ENCODE assay signal across 9 mouse cellular contexts in genomic region chr1:182959251-182959691, GRCm38 (mm10). TPM values are rescaled to one million over a fixed set of nuclear protein-coding genes. Genes with fewer than 3 reads are reported as not detected.
A peak's percentile ranks its signal among the peaks of the same experiment; 100 is the strongest.
DNase-seq lines count a peak whose midpoint lies in the region; ATAC-seq and TF ChIP-seq lines count a peak whose summit lies in the region.
"Had no signal": no experiment of that assay in that cellular context is flagged by ENCODE, and none has a peak within 500 bp of the region (broad histone marks: within the 10 kb centered on the region; RNA-seq: fewer than 3 reads in every experiment).

No protein-coding gene starts in this region.

- H3K27me3 ChIP-seq in forebrain, embryonic 12.5 days = peaks cover 77% of the 10 kb centered on the region
- H3K27me3 ChIP-seq in hindbrain, embryonic 13.5 days = peaks cover 18% of the 10 kb centered on the region; the same call in 1 of the 2 replicates
- no peaks in the 10 kb centered on the region for H3K27me3 ChIP-seq in limb, embryonic 15.5 days
- H3K27me3 ChIP-seq in midbrain, embryonic 14.5 days (ENCODE audit: control insufficient read depth, insufficient read depth, low read length) = no peaks in the 10 kb centered on the region

- H3K9me3 ChIP-seq in forebrain, embryonic 12.5 days = no peaks in the 10 kb centered on the region
- H3K9me3 ChIP-seq in hindbrain, embryonic 13.5 days = no peaks in the 10 kb centered on the region
- H3K9me3 ChIP-seq in limb, embryonic 15.5 days = no peaks in the 10 kb centered on the region
- H3K9me3 ChIP-seq in midbrain, embryonic 14.5 days (ENCODE audit: control insufficient read depth, low read length) = no peaks in the 10 kb centered on the region

- H3K4me1 ChIP-seq in forebrain, embryonic 12.5 days = peaks cover 39% of the 10 kb centered on the region
- H3K4me1 ChIP-seq in hindbrain, embryonic 13.5 days (replicated peaks) = peaks cover 43% of the 10 kb centered on the region
- H3K4me1 ChIP-seq in limb, embryonic 15.5 days = peaks cover 40% of the 10 kb centered on the region
- peaks cover 33% of the 10 kb centered on the region for H3K4me1 ChIP-seq in midbrain, embryonic 14.5 days (ENCODE audit: control insufficient read depth, insufficient read depth, low read length)

- TF ChIP-seq CTCF in left cerebral cortex, adult 2 months (IDR thresholded peaks at IDR 0.05) = no peak

- peak; percentile 66 for ATAC-seq in forebrain, embryonic 12.5 days (ENCODE audit: low FRiP score)
- ATAC-seq in hindbrain, embryonic 13.5 days (ENCODE audit: low FRiP score) = peak; percentile 43; the same call in 1 of the 2 replicates
- no peak for ATAC-seq in limb, embryonic 15.5 days (ENCODE audit: insufficient number of reproducible peaks, low FRiP score, low TSS enrichment, low read depth)
- ATAC-seq in midbrain, embryonic 14.5 days (ENCODE audit: low FRiP score, low TSS enrichment) = peak; percentile 35; the same call in 1 of the 2 replicates

- intact Hi-C loops in left cerebral cortex, adult 2 months (cut with DNase I) = no loop called here
- intact Hi-C loops in left cerebral cortex, postnatal 14 days (cut with DNase I) = no loop called here

- peak overlapping the region; percentile 44; the same call in 1 of the 2 replicates for H3K9ac ChIP-seq in forebrain, embryonic 12.5 days
- H3K9ac ChIP-seq in hindbrain, embryonic 13.5 days = peak overlapping the region; percentile 60
- 0 out of 2 replicates have a peak overlapping the region, but pooled peaks have one; percentile 10 for H3K9ac ChIP-seq in limb, embryonic 15.5 days
- peak overlapping the region; percentile 38 for H3K9ac ChIP-seq in midbrain, embryonic 14.5 days (replicated peaks; ENCODE audit: low read length)

- no peak overlapping the region for H3K27ac ChIP-seq in left cerebral cortex, adult 2 months
- H3K27ac ChIP-seq in forebrain, embryonic 12.5 days = peak overlapping the region; percentile 56; the same call in 1 of the 2 replicates
- H3K27ac ChIP-seq in hindbrain, embryonic 13.5 days = peak overlapping the region; percentile 81
- peak overlapping the region; percentile 60 for H3K27ac ChIP-seq in limb, embryonic 15.5 days
- peak overlapping the region; percentile 58 for H3K27ac ChIP-seq in midbrain, embryonic 14.5 days (replicated peaks; ENCODE audit: low read depth, low read length)

- under 1% methylated on average over 17 of the region's 17 CpGs for WGBS in forebrain, embryonic 12.5 days
- under 1% methylated on average over 17 of the region's 17 CpGs for WGBS in hindbrain, embryonic 13.5 days
- under 1% methylated on average over 17 of the region's 17 CpGs for WGBS in limb, embryonic 15.5 days
- under 1% methylated on average over 17 of the region's 17 CpGs for WGBS in midbrain, embryonic 14.5 days

- no peaks in the 10 kb centered on the region for H3K36me3 ChIP-seq in forebrain, embryonic 12.5 days (replicated peaks)
- H3K36me3 ChIP-seq in hindbrain, embryonic 13.5 days = no peaks in the 10 kb centered on the region
- no peaks in the 10 kb centered on the region for H3K36me3 ChIP-seq in limb, embryonic 15.5 days
- H3K36me3 ChIP-seq in midbrain, embryonic 14.5 days (ENCODE audit: control insufficient read depth, insufficient read depth, low read length) = no peaks in the 10 kb centered on the region
- H3K36me3 ChIP-seq: G1E had no signal

- peak overlapping the region; percentile 53 for H3K4me3 ChIP-seq in left cerebral cortex, adult 2 months
- H3K4me3 ChIP-seq in forebrain, embryonic 12.5 days (replicated peaks) = peak overlapping the region; percentile 41
- peak overlapping the region; percentile 38 for H3K4me3 ChIP-seq in hindbrain, embryonic 13.5 days
- H3K4me3 ChIP-seq in limb, embryonic 15.5 days = peak overlapping the region; percentile 42
- peak overlapping the region; percentile 37 for H3K4me3 ChIP-seq in midbrain, embryonic 14.5 days (replicated peaks; ENCODE audit: low read depth, low read length)

- DNase-seq in left cerebral cortex, adult 2 months (ENCODE audit: extremely low spot score in 1 of 2, low spot score in 2 of 2) = no peak
- no peak for DNase-seq in left cerebral cortex, postnatal 14 days (ENCODE audit: low spot score in 2 of 2)
- peak; percentile 82 for DNase-seq in midbrain, embryonic 14.5 days
- DNase-seq in c-Kit-positive CD71-positive TER-119-positive erythroid progenitor cells, embryonic 14.5 days (ENCODE audit: low spot score) = no peak
- DNase-seq in adipocyte (ENCODE audit: low spot score) = no peak

- peak overlapping the region; percentile 70 for H3K4me2 ChIP-seq in forebrain, embryonic 12.5 days
- H3K4me2 ChIP-seq in hindbrain, embryonic 13.5 days = peak overlapping the region; percentile 63
- H3K4me2 ChIP-seq in limb, embryonic 15.5 days = peak overlapping the region; percentile 69
- peak overlapping the region; percentile 58 for H3K4me2 ChIP-seq in midbrain, embryonic 14.5 days (ENCODE audit: low read length)

RNA-seq across cellular contexts. Expression of gene Tlr5, which starts 4.7 kb away (rescaled TPM):
- total RNA-seq in left cerebral cortex, adult 2 months (2021) = under 1 TPM; 0.42 to 0.52 TPM
- under 1 TPM; 0.44 to 0.70 TPM for total RNA-seq in left cerebral cortex, postnatal 14 days (2021)
- polyA plus RNA-seq in forebrain, embryonic 12.5 days (2016; fragmentation: Nextera tagmentation; extraction: Ambion mirVana) = 0.17 and 0.31 TPM in 2 replicates
- polyA plus RNA-seq in hindbrain, embryonic 13.5 days (2015; fragmentation: Nextera tagmentation; extraction: Ambion mirVana) = 0.06 and 0.23 TPM in 2 replicates
- polyA plus RNA-seq in limb, embryonic 15.5 days (2015; fragmentation: Nextera tagmentation; extraction: Ambion mirVana) = 2.1 and 2.3 TPM in 2 replicates
- polyA plus RNA-seq in midbrain, embryonic 14.5 days (2014; fragmentation: Nextera tagmentation; extraction: Ambion mirVana) = 0.09 and 0.25 TPM in 2 replicates
- polyA plus RNA-seq: G1E had no signal

Comparison
In these comparisons a context has a peak if more than half of its experiments do, and no peak if none do; other contexts are left out.
1. H3K9ac ChIP-seq: peak in every context shown above with its lines; median percentile 60 in hindbrain, embryonic 13.5 days; 44 in forebrain, embryonic 12.5 days; 38 in midbrain, embryonic 14.5 days; 10 in limb, embryonic 15.5 days.